Mouse (Mus musculus): ENCODE measurements around the gene Wnt6.

- TF ChIP-seq GATA1 (IDR thresholded peaks at IDR 0.05; ENCODE audit: borderline replicate concordance, low read length) (no peak), FLI1 (IDR thresholded peaks at IDR 0.05; ENCODE audit: low read length) (no peak)
Observed at GRCm38 (mm10) chr1:74830061-74830460, 58.4 kb downstream of the Wnt6 start.

All from megakaryocyte, embryonic 14.5 days (primary cell).